Mouse (Mus musculus): ENCODE data around the gene Zic4.

DNA sequence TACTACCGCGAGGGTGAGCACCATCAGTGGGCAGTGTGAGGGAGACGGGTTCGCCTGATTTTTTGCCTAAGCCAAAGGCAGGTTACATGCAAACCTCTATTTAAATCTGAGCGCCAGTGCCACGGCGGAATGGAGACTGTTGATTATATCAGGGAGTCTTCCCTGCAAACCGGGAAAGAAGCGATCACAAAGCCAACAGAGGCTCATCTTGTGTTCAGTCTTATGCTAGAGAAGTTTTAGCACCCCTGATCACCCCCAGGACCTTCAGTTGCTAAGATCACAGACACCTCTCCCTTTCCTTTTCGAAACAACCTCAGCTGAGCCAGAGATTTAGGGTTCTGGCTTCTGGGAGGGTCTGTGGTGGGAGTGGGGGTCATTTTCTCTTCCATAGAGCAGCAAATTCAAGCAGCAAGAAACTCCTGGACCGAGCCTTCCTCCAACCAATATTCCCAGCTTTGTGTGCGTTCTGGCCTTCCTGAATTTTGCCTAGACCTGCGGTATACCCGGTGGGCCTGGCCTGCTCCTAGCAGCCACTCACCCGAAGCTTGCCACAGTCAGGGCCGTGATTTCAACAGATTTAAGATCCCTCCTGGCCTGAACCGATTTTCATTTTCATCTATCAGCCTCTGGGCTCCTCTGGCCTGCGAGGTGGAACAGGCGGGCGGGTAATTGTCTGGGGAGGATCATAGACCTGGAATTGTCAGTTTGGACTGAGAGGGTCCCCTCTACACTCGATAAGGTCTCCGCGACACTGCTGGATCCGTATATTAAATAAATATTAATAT is 20.4 kb downstream of the Zic4 start:
- TF ChIP-seq CTCF (IDR thresholded peaks at IDR 0.05; ENCODE audit: borderline replicate concordance, control insufficient read depth, extremely low read depth, insufficient read depth, low read length, poor library complexity) (no peak), POLR2A (IDR thresholded peaks at IDR 0.05; ENCODE audit: control insufficient read depth, extremely low read depth, insufficient read depth, low read length, poor library complexity) (no peak)
